Mouse (Mus musculus) spleen, adult 10 weeks (tissue): ENCODE data around the gene Olfr273. TPM values are rescaled to one million over a fixed set of nuclear protein-coding genes. Genes with fewer than 3 reads are reported as not detected.

ENCODE experiments used
- polyA plus RNA-seq: library from polyadenylated mRNA; stranded (reverse); fragments of 350-450 nt; fragmentation: Illumina TruSeq; extraction: RNeasy Lipid Tissue Mini Kit (QIAGEN cat#74804); gene quantifications from one replicate; pipeline ENCODE4 v1.2.3, GENCODE M21; 2015; ENCODE audit warnings: low replicate concordance; ENCODE audit not compliant: insufficient read depth

Gene Olfr273
- polyA plus RNA-seq, result not detected

GRCm38 (mm10) chr4:52859136-52859535, at the start of gene Olfr273:
Gene Olfr273 (minus strand): TSS chr4:52859236.

DNA sequence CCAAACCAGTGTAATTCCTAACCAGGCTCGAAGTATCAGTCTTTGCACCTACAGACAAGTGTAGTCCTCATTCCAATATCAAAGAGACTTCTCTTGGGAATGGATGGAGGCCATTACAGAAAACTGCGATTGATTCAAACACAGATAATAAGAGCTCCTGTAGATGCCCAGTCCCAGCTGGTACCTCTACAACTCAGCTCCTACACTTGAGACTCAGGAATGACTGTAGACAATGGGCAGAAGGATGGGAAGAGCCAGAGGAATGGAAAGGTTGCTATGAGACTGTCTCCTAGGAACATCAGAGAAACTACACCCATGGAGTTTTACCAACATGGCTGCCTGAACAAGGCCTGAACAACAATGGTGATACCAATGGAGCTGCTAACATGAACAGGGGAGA, 44.7 kb downstream of the Olfr273 start, which contains the start of gene Olfr275:
Olfr275 (plus strand) TSS at position 301 of the 400 bp plus-strand sequence.

Other genes starting within 250 kb of the Olfr273 start
- gene Olfr275, start 44.6 kb downstream of the Olfr273 start, polyA plus RNA-seq, result not detected
- gene Olfr272, start 59.9 kb upstream of the Olfr273 start, polyA plus RNA-seq, result not detected
- not detected for gene Olfr270, start 105.3 kb upstream of the Olfr273 start, polyA plus RNA-seq
- gene Nipsnap3a, start 130.0 kb upstream of the Olfr273 start, polyA plus RNA-seq, result not detected
- 45.1 TPM for gene Nipsnap3b, start 152.6 kb upstream of the Olfr273 start, polyA plus RNA-seq